Mouse (Mus musculus) CH12.LX (cell line): ENCODE data around the gene Ccdc69. TPM values are rescaled to one million over a fixed set of nuclear protein-coding genes. Genes with fewer than 3 reads are reported as not detected.

Experiments used
- DNase-seq: peaks from one replicate; pipeline ENCODE4 v3.0.0-alpha.2; 2013; ENCODE audit errors: extremely low read depth
- H3K27ac ChIP-seq: 2 replicates; pipeline ENCODE4 v1.5.1; 2012; ENCODE audit warnings: low read depth, mild to moderate bottlenecking, control low read depth, moderate library complexity; ENCODE audit not compliant: insufficient read depth
- H3K27me3 ChIP-seq: replicated peaks from 2 replicates; pipeline ENCODE3; 2012; ENCODE audit warnings: inconsistent platforms
- H3K36me3 ChIP-seq, 2 experiments: replicated peaks in 1 of 2; 2 replicates each; pipeline versions ENCODE3 to v1.6.1; 2012; ENCODE audit warnings: inconsistent platforms in 1 of 2, low read length in 1 of 2, mild to moderate bottlenecking in 1 of 2, mixed read lengths in 1 of 2, moderate library complexity in 1 of 2; ENCODE audit not compliant: control insufficient read depth in 1 of 2, insufficient read depth in 1 of 2
- H3K4me1 ChIP-seq, 2 experiments: 2 replicates each; pipeline ENCODE4 v1.6.1; 2012; ENCODE audit warnings: inconsistent platforms in 1 of 2, moderate library complexity in 1 of 2; ENCODE audit not compliant: insufficient read depth in 2 of 2, control insufficient read depth in 1 of 2
- H3K4me2 ChIP-seq: 2 replicates; pipeline ENCODE4 v1.6.1; 2012; ENCODE audit warnings: low read depth, mild to moderate bottlenecking, control low read depth; ENCODE audit not compliant: poor library complexity, insufficient read depth, severe bottlenecking
- H3K4me3 ChIP-seq, 3 experiments: fragments of 150-350 bp in 1 of 3; sonication (generic) in 1 of 3; replicated peaks in 1 of 3; 2 replicates each; pipeline versions ENCODE3 to v1.5.1; 2011 to 2012; ENCODE audit warnings: low read depth in 2 of 3, low read length in 2 of 3, mild to moderate bottlenecking in 2 of 3, moderate library complexity in 2 of 3, control low read depth in 1 of 3, improper control_type of control experiment in 1 of 3, inconsistent platforms in 1 of 3, mixed read lengths in 1 of 3; ENCODE audit not compliant: poor library complexity in 1 of 3
- H3K79me2 ChIP-seq: replicated peaks from 2 replicates; pipeline ENCODE4 v1.6.1; 2012; ENCODE audit warnings: mild to moderate bottlenecking, moderate library complexity; ENCODE audit not compliant: control insufficient read depth, poor library complexity, insufficient read depth, severe bottlenecking; ENCODE audit errors: extremely low read depth
- H3K9ac ChIP-seq: 2 replicates; pipeline ENCODE4 v1.6.1; 2012; ENCODE audit warnings: low read depth, mild to moderate bottlenecking, control low read depth, moderate library complexity; ENCODE audit not compliant: insufficient read depth
- H3K9me3 ChIP-seq: replicated peaks from 2 replicates; pipeline ENCODE3; 2012; ENCODE audit warnings: low read length, inconsistent platforms, mixed read lengths
- BHLHE40 ChIP-seq: IDR thresholded peaks from 2 replicates; pipeline ENCODE4 v1.6.1; 2011; ENCODE audit warnings: mild to moderate bottlenecking, low read depth, low read length, improper control_type of control experiment
- CTCF ChIP-seq, 2 experiments: IDR thresholded peaks in 1 of 2; conservative IDR thresholded peaks in 1 of 2; 2 replicates each; pipeline ENCODE4 v1.5.1; 2011 to 2012; ENCODE audit warnings: low read depth in 2 of 2, low read length in 2 of 2, improper control_type of control experiment in 1 of 2, inconsistent platforms in 1 of 2, mild to moderate bottlenecking in 1 of 2, moderate library complexity in 1 of 2
- ELF1 ChIP-seq: IDR thresholded peaks from 2 replicates; pipeline ENCODE4 v1.6.1; 2014; ENCODE audit warnings: low read depth, mild to moderate bottlenecking, inconsistent platforms, low read length, improper control_type of control experiment
- HCFC1 ChIP-seq: IDR thresholded peaks from 2 replicates; pipeline ENCODE4 v1.6.1; 2012; ENCODE audit warnings: low read depth, mild to moderate bottlenecking, inconsistent platforms, low read length, improper control_type of control experiment
- MEF2A ChIP-seq: IDR thresholded peaks from 2 replicates; pipeline ENCODE4 v1.6.1; 2014; ENCODE audit warnings: low read depth, mild to moderate bottlenecking, inconsistent platforms, low read length, improper control_type of control experiment, borderline replicate concordance
- MXI1 ChIP-seq: IDR thresholded peaks from 2 replicates; pipeline ENCODE4 v1.6.1; 2011; ENCODE audit warnings: mild to moderate bottlenecking, low read depth, low read length, improper control_type of control experiment
- MYC ChIP-seq: IDR thresholded peaks from 2 replicates; pipeline ENCODE4 v1.6.1; 2011; ENCODE audit warnings: low read depth, mild to moderate bottlenecking, improper control_type of control experiment, low read length
- PAX5 ChIP-seq: IDR thresholded peaks from 2 replicates; pipeline ENCODE4 v1.6.1; 2012; ENCODE audit warnings: low read length, inconsistent platforms, mixed read lengths
- POLR2A ChIP-seq: IDR thresholded peaks from 2 replicates; pipeline ENCODE4 v1.6.1; 2011; ENCODE audit warnings: low read depth, mild to moderate bottlenecking, improper control_type of control experiment, low read length
- POLR2AphosphoS2 ChIP-seq: IDR thresholded peaks from 2 replicates; pipeline ENCODE4 v1.6.1; 2011; ENCODE audit warnings: low read depth, low read length, improper control_type of control experiment
- SMC3 ChIP-seq: IDR thresholded peaks from 2 replicates; pipeline ENCODE4 v1.6.1; 2011; ENCODE audit warnings: low read depth, low read length, improper control_type of control experiment
- UBTF ChIP-seq: IDR thresholded peaks from 2 replicates; pipeline ENCODE4 v1.6.1; 2012; ENCODE audit warnings: low read depth, mild to moderate bottlenecking, inconsistent platforms, low read length, improper control_type of control experiment, moderate library complexity
- USF2 ChIP-seq: conservative IDR thresholded peaks from 2 replicates; pipeline ENCODE4 v1.6.1; 2011; ENCODE audit warnings: low read depth, low read length, improper control_type of control experiment
- ZC3H11A ChIP-seq: IDR thresholded peaks from 2 replicates; pipeline ENCODE4 v1.6.1; 2012; ENCODE audit warnings: low read depth, mild to moderate bottlenecking, inconsistent platforms, low read length, improper control_type of control experiment
- ZKSCAN1 ChIP-seq: IDR thresholded peaks from 2 replicates; pipeline ENCODE4 v1.6.1; 2012; ENCODE audit warnings: low read depth, inconsistent platforms, low read length, improper control_type of control experiment, borderline replicate concordance
- ZMIZ1 ChIP-seq: IDR thresholded peaks from 2 replicates; pipeline ENCODE4 v1.6.1; 2012; ENCODE audit warnings: low read depth, mild to moderate bottlenecking, inconsistent platforms, low read length, improper control_type of control experiment
- dilution Hi-C: fragments of 300-500 bp; cut with MboI; formaldehyde crosslinking; loops from 2 replicates; pipeline ENCODE4 v1.14.3; 2020; ENCODE audit warnings: low sequenced_read_pairs; ENCODE audit not compliant: extremely low pct_unique_long_range_greater_than_20kb, extremely low pct_ligation_motif_present
- in situ Hi-C: fragments of 300-500 bp; cut with MboI; formaldehyde crosslinking; loops from 3 replicates; pipeline ENCODE4 v1.14.3; 2019; ENCODE audit warnings: low sequenced_read_pairs, low pct_ligation_motif_present, low pct_unique_long_range_greater_than_20kb, mixed read lengths
- polyA plus RNA-seq: library from polyadenylated mRNA; unstranded; fragments of >175 nt; gene quantifications from 2 replicates; pipeline ENCODE4 v1.2.1, GENCODE M21; 2012; ENCODE audit warnings: low read depth; ENCODE audit not compliant: insufficient read length
- total RNA-seq, 2 experiments: library from RNA; depleted of rRNA; stranded (reverse); fragments of 300-350 nt in 1 of 2; fragments of >200 nt in 1 of 2; gene quantifications; 2 replicates each; pipeline ENCODE4 v1.2.3; 2012 to 2014

Ccdc69 gene
- total and polyA plus RNA-seq, 3 experiments = 0.27 to 4.3 (median 0.61) TPM

GRCm38 (mm10) chr11:55021458-55021857, 56.5 kb downstream of the Ccdc69 start:
- Histone ChIP-seq H3K27me3 (no peaks in the 10 kb centered on the region), H3K9ac (no peak overlapping the region), H3K79me2 (peaks cover 5% of the 10 kb centered on the region), H3K4me3 (no peak overlapping the region), H3K4me1 (peaks cover 31 to 97% of the 10 kb centered on the region in 2 experiments)
- in situ Hi-C loops = no loop called here
- no peak for TF ChIP-seq UBTF
- TF ChIP-seq HCFC1 = no peak
- no peak for TF ChIP-seq PAX5
- no peak for TF ChIP-seq MYC
- no peak for TF ChIP-seq MEF2A
- no peak for TF ChIP-seq CTCF (conservative IDR thresholded peaks at IDR 0.05 in 1 of 2, IDR thresholded peaks at IDR 0.05 in 1 of 2; ENCODE audit: low read depth in 2 of 2, low read length in 2 of 2)
- TF ChIP-seq USF2 = no peak
- TF ChIP-seq MXI1 = no peak
- TF ChIP-seq, all 38 proteins: peak for 0
- Histone ChIP-seq H3K4me2 (no peak overlapping the region), H3K36me3 (peaks cover 17 to 59% of the 10 kb centered on the region in 2 experiments), H3K27ac (no peak overlapping the region), H3K9me3 (no peaks in the 10 kb centered on the region)
- dilution Hi-C loops = no loop called here
- no peak for DNase-seq

GRCm38 (mm10) chr11:55019711-55020110, 58.2 kb downstream of the Ccdc69 start:
- TF ChIP-seq SMC3 (no peak), CTCF (conservative IDR thresholded peaks at IDR 0.05 in 1 of 2, IDR thresholded peaks at IDR 0.05 in 1 of 2; ENCODE audit: low read depth in 2 of 2, low read length in 2 of 2) (no peak), ZKSCAN1 (no peak), ZMIZ1 (no peak), ZC3H11A (no peak), MXI1 (no peak), POLR2A (no peak), BHLHE40 (no peak), POLR2AphosphoS2 (no peak), ELF1 (no peak), MEF2A (no peak), USF2 (no peak), UBTF (no peak)
- Histone ChIP-seq H3K9me3 (no peaks in the 10 kb centered on the region), H3K4me1 (peaks cover 32 to 97% of the 10 kb centered on the region in 2 experiments), H3K4me2 (no peak overlapping the region), H3K27me3 (no peaks in the 10 kb centered on the region), H3K27ac (no peak overlapping the region), H3K36me3 (peaks cover 23 to 66% of the 10 kb centered on the region in 2 experiments), H3K4me3 (no peak overlapping the region), H3K79me2 (peaks cover 3% of the 10 kb centered on the region), H3K9ac (no peak overlapping the region)
- dilution Hi-C loops (no loop called here), in situ Hi-C loops (no loop called here)
- no peak for DNase-seq
